Mouse (Mus musculus): ENCODE data around the gene Kcnab1. TPM values are rescaled to one million over a fixed set of nuclear protein-coding genes. Genes with fewer than 3 reads are reported as not detected.

Gene Kcnab1
- polyA plus RNA-seq (2014; fragmentation: Illumina TruSeq; extraction: RNeasy Lipid Tissue Mini Kit (QIAGEN cat#74804); ENCODE audit: low read depth, low replicate concordance): 3.4 TPM

DNA sequence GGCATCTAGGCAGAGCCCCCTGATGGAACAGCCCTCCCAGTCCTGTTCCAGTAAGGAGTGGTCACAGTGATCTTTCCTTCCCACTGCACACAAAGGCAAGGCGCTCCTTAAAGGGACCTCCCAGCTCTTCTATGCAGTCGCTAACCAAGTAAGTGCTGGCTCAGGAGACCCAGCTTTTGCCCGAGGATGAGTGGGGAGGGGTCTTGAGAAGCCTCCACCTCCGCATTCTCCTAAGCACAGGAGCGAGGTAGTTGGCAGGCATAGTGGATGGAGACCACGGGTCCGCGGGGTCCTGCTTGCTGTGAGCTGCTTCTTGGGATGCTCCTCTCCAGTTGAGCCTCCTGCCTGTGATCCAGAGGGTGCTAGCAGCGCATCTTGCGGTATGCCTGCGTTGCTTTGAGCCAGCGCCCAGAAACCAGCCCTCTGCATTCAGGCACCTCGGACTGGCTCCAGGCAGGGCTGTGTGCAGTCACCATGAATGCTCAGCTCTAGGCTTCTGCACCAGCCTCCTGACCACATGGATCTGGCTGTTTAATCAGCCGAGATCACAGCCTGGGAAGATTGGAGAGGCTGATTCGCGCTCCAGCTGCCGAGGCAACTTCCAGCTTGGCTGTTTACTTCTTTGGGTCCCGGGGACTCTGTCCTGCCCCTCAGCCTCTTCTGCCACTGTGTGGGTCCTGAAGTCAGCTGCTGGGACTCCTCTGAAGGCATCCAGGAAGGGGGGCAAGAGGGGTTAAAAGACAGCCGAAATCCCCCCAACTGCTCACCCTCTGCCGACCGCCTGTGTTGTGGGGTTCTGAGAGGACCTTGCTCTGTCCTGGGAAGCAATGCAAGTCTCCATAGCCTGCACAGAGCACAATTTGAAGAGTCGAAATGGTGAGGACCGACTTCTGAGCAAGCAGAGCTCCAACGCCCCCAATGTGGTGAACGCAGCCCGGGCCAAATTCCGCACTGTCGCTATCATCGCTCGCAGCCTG, at the start of gene Kcnab1:
Kcnab1 (plus strand) TSS at position 440 of the 977 bp plus-strand sequence.

DNA sequence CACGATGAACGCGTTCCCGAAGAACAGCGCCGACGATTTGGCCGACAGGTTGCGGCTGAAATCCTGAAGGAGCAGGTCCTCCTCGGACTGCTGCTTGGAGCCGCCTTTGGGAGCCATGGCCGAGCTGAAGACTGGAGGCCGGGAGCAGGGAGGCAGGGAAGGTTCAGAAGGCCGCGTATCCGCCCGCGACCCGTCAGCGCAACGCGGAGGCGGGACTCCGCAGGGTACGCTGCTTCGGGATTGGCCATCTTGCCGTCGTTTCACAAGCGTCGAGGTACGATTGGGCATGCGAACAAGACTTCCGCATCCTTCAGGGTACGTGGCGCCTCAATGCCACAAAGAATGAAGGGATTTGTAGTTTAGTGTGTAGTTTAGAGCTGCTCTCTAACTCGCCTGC, 283.2 kb downstream of the Kcnab1 start, which contains the start of gene Ssr3:
Ssr3 (minus strand) TSS at position 203 of the 397 bp plus-strand sequence.

